Mouse (Mus musculus): ENCODE data around the gene Spata3. TPM values are rescaled to one million over a fixed set of nuclear protein-coding genes. Genes with fewer than 3 reads are reported as not detected.
A peak's percentile ranks its signal among the peaks of the same experiment; 100 is the strongest.

Gene Spata3
- total RNA-seq, 1 experiment from 2014 or later, result not detected

DNA sequence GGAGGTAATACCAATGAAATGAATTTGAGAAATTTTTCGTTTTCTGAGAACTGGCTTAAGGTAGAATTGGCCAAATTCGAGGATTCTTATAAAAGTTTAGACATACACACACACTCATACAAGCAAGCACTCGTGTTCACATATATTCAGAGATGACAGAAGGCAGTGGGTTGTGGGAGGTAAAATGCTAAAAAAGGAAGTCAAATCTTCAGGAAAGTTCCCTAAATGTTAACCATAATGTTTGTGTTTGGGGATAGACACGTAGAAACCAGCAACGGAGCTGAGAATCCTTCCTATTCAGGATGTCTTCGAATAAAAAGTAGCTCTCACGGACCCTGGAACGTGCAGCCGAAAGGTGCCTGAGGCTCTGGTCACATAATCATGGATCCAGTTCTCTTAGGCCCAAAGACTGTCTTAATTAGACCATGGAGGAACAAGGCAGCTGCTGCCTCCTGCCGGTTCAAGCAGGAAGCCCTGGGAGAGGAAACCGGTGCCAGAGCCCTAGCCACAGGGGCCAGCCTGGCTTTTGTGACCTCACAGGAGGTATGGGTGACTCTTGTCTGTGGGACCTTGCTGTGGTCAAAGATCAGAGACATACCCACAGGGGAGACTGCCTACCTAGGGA lies 4.9 kb downstream of the Spata3 start:
- ATAC-seq (replicated peaks; ENCODE audit: low read depth, poor library complexity, severe bottlenecking), result peak; percentile 78

DNA sequence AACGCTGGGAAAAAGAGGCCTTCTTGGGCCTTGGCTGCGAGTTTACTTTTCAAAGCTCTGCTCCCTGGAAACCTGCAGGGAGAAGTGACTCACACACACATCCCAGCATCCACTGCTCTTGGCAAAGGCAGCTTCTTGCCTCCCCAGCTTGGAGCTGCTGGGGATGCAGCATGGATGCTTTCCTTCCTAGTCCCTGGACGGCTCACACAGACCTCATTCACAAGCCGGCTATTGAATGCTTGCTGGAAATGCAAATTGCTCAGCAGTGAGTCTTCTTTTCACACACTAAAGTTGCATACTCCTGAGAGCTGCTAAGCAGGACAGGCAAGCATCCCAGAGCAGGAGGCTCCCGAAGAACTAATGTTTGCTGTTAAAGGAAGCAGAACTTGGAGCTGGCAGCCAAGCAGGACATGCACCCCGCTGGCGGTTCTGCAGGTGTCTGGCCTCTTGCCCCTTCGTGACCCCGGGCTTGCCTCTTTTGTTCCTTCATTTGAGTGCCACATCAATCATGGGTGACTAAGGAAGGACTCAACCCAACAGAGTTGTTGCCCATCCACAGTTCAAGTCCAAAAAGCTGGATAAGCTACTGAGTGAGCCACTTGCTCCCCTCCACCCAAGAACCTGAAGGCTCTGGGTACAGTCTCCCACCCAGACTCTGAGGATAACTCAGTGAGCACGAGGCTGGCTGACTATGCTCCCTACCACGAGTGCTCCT lies 15.8 kb downstream of the Spata3 start:
- no peak for ATAC-seq (replicated peaks; ENCODE audit: low read depth, poor library complexity, severe bottlenecking)

DNA sequence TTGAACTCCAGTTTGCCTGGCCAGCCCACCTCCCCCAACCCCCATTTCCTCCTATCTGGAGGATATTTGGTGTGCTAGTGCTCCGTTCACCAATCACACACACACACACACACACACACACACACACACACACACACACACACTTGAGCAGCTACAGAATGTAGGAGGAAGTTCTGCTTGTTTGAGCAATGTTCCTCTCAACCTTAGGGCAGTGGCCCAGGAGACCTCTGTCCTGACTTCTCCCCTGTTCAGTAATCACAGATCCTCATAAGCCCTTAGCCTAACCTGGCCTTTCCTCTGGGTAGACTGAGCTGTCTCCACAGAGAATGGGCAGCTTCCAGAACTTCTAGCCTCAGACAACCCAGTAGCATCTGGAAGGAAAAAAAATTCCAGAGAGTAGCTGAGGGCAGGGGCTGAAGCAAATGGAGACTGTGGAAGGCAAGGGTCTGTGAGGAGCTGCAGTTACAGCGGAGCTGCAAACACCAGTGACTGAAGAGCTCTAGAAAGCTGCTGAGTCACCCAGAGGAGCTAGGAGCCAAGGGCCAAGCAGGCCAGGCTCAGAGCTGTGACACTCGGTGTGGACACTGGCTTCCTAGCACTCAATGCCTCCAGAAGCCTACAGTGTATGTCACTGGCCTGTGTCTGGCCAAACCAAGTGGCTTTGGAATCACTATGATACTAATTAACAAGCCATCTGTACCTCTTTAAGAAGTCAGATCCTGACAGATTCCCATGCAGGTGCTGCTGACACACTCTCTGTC lies 21.8 kb downstream of the Spata3 start:
- peak; percentile 67 for ATAC-seq (replicated peaks; ENCODE audit: low read depth, poor library complexity, severe bottlenecking)

DNA sequence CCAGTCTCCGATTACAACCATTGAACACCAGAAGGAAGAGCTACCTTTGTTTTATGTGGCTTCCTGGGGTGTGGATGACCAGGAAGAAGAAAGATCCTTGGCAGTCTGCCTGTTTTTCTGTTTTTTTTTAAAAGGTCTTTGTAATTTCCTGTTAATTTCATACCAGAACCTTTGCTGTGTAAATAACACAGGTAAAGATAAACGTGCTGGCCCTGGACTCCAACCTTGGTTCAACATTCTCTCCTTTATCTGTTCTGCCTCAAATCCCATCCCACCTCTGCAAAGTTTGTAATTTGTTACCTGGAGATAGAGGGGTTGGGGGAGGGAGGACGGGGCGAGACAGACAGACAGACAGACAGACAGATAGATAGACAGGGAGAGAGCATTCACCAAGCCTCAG lies 23.5 kb downstream of the Spata3 start:
- no peak for ATAC-seq (replicated peaks; ENCODE audit: low read depth, poor library complexity, severe bottlenecking)

DNA sequence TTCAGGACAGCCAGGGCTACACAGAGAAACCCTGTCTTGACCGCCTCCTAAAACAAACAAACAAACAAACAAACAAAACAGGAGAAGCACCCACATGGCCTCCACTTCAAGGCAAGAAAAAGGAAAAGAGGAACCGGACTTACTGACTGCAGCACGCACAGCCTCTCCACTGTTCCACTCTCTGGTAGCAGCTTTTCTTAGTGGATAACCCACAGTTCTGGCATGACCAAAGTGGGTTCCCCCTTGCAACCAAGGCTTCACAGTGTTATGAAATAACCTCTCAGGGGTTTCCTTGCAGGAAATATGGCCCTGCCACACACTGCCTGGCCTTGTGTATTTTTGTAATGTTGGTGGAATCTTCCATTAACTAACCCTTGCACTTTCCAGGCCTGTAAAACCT lies 24.2 kb downstream of the Spata3 start:
- peak; percentile 69 for ATAC-seq (replicated peaks; ENCODE audit: low read depth, poor library complexity, severe bottlenecking)

DNA sequence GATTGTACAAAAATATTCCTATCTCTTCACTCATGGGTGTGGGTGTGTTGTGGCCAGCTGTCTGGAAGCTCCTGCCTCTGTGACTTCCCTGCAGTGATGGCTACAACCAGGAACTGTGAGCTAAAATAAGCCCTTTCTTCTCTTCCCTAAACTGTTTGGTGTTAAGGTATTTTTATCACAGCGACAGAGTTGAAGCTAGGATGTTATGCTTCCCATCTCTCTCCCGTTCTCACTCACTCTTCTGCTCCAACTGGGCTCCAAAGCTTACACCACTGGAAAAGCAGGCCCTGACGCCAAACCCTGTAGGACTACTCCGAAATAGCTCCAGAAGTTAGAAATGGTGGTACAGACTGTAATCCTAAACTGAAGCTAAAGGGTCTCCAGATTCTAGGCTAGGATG lies 28.4 kb downstream of the Spata3 start:
- ATAC-seq (replicated peaks; ENCODE audit: low read depth, poor library complexity, severe bottlenecking), result no peak

DNA sequence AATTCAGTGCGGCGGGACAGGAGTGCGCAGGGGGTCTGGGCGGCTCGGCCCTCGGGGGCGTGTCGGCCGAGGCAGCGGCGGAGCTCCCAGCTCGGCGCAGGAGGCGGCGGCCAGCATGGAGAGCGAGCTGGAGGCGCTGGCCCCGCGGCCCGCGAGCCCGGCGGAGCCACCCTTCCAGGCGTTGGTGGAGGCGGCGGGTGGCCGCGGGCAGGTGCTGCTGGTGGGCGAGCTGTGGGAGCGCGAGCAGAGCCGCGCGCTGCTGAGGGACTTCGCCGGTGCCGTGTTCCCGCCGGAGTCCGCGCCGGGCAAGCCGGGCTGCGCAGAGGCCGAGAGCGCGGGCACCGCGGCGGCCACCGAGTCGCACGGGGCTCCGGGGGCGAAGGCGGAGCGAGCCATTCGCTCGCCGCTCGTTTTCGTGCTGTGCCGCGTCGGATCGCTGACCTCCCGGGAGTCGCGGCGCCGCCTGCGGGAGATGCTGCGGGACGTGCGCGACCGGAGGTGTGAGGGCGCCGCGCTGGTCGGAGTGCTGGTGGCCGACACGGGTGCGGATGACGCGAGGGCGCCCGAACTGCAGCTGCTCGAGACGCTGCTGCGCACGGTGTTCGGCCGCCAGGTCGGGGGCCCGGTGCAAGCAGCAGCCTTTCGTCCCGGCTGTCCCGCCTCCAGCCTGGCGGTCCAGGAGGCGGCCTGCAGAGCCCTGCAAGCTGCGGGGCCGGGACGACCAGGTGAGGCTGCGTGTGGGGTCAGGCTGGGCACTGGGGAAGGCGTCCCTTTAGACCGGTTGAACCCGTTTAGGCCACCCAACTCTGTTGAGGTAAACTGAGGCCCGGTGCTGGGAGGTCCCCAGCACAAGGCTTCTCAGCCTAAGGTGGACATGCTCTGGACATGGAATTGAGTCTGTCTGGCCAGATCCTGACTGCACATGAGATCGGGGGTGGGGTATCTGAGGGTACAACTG lies 29.5 kb downstream of the Spata3 start, which contains the start of gene 2810459M11Rik:
2810459M11Rik (plus strand) TSS at position 16 of the 958 bp plus-strand sequence.
- peak; percentile 49 for ATAC-seq (replicated peaks; ENCODE audit: low read depth, poor library complexity, severe bottlenecking)

DNA sequence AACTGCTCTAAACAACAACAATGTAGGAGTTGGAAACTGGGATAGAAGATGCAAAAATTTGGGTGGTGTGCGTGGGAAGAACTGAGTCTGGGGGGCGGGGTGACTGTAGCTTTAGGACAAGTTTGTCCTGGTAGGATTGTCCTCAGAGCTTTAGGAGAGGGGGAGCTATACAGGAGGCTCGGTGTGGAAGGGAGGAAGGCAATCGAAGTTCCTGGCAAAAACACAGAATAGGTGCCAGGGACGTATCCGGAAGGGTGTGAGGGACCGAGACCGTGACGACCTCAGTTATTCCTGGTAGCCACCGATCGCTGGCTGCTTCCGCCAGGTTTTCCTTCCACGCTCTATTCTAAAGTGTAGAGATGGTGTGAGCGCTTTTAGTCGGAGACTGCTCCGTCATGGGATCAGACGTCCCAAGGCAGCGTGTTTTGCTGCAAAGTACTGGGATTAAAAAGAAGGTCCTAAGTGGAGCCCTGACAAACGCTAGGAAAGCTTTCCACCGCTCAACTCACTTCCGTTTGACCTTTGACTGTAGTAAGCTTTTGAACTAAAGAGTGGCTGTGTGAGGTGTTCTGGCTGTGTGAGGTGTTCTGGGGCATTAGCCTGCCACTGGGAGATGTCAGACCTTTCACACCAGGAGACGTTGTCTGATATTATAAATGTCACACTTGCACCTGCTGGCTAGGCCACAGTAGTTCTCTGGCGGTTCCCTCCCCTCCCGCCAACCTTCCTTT lies 30.4 kb downstream of the Spata3 start:
- no peak for ATAC-seq (replicated peaks; ENCODE audit: low read depth, poor library complexity, severe bottlenecking)

DNA sequence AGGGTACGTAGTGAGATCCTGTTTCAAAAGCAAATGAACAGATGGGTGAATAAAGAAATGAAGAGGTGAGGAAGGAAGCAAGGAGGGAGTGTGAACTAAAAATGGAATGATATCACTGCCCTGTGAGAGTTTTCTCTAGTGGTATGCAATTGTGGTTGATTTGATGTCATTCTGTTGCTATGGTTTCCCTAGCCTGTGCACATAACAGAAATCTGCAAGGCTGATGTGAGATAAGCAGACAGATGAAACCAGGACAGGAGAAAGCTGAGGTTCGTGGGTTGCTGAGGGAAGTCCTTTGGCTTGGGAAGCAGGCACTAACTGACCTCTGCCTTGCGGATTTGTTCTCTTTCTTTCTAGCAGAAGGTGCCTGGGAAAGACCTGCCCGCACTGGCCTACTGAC lies 31.6 kb downstream of the Spata3 start:
- peak; percentile 77 for ATAC-seq (replicated peaks; ENCODE audit: low read depth, poor library complexity, severe bottlenecking)

DNA sequence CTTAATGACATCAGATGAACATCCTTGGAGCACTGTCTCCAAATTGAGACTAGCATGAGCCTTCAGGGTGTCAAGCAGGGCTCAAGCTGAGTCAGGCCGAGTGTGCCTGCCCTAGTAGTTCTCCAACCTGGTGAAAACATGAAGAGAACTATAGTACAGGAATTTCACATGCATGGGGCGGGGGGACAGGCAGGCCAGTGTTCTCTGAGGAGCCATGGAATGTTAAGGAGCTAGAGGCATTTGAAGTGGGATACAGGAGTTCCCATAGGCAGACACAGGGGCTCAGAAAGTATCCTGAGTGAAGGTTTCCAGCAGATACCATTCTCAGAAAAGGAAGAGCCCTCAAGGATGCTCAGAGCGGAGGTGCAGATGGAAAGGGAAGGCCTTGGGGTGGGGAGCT lies 32.1 kb downstream of the Spata3 start:
- ATAC-seq (replicated peaks; ENCODE audit: low read depth, poor library complexity, severe bottlenecking), result no peak

DNA sequence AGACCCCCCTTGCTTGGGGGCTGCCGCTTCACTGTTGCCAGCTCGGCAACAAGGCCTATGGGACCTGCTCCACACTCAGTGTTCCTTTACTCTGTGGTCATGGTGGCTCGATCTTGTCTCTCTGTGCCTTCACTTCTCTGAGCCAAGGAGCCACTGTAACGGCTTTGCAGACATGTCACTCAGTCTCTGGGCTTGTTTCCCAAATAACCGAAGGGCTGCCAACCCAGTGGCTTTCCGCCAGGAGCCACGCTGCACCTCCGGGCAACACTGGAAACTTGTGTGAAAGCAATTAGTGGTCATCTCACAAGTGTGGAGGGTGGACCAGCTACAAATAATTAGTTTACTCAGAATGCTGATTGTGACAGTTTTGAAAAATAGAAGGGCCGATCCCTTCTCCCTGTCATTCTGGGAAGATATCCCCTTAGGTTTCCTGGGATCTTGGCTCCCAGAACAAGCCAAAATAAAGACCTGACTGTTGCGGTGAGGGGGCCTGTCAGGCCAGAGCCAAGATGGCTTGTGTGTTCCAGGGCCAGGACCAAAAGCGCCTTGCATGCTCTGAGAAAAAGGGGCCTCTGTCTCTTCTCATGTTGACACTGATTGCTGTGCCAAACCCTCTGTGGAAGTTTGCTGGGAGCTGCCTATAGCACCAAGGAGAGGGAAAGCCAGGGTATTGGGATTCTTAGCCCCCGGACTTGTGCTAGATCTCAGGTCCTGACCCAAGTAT lies 36.7 kb downstream of the Spata3 start:
- no peak for ATAC-seq (replicated peaks; ENCODE audit: low read depth, poor library complexity, severe bottlenecking)

DNA sequence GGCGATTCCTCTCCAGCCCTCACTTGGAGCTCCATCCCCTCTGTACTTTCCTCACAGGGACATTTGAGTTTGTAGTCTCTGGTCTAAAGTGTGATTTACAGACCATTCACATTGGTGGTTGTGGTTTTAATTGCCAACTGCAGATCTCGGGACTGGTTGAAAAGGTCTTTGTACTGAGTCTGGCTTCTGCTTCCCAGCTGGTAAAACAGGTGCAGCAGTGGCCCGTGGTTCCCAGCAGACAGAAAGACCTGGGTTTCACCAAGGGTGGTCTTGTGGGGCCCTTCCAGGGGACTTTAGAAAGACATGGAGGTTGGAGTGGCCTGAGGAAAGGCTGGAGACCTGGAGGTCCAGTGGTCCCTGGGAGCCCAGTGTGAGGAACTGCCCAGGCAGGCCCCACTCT lies 38.3 kb downstream of the Spata3 start:
- no peak for ATAC-seq (replicated peaks; ENCODE audit: low read depth, poor library complexity, severe bottlenecking)

DNA sequence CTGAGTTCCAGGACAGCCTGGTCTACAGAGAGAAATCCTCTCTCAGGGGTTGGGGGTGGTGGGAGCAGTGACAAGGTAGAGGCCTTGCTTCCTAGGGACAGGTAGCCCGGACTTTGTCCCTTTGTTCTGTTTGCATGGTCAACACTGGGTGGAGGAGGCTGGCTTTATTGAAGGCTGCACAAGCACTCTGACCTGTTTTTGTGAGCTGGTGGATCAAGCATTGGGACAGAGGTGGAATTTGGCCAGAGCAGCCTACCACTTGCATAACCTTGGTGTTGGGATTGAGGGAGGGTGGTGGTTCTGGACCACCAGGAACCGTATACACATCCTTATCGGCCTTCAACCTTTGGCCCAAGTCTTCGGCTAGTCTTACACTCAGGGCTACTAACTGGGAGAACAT lies 39.7 kb downstream of the Spata3 start:
- ATAC-seq (replicated peaks; ENCODE audit: low read depth, poor library complexity, severe bottlenecking), result no peak

DNA sequence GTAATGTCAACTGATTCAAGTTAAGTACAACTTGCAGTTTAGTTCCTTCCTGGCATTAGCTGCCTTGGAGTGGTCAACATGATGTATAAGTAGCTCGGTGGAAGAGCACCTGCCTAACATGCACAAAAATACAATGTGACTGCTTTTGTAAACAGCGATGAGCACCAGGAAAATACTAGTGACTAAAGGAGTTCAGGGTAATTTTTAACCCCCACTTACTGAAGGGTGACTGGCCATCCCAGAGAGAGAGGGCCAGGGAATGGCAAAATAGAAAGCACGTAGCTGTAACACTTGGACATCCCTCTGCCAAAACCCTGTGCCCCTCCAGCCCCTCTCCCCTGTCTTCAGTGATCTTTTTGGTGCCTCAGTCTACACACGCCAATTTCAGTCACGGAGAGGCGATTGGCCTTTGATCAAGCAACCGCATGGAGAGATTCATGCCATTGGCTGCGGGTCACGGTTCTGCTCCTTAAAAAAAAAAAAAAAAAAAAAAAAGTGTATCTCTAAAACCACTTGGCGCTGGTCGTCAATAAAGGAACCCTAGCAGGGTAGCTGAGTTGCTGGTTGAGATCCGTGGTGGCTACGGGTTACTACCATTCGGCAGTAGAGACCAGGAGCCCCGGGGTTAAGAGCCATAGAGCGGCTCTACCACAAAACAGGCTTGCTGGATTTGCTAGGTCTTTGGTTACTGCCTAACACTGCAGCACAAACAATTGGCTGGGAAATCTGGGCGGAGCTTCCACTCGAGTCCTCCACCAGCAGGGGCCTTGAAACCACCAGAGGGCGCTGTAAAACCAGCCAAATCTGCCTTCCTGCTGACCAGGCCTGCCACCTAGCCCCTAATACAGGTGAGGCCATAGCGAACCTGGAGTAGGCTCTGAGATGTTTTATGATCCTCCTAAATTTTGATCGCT lies 42.5 kb downstream of the Spata3 start:
- peak; percentile 88 for ATAC-seq (replicated peaks; ENCODE audit: low read depth, poor library complexity, severe bottlenecking)

DNA sequence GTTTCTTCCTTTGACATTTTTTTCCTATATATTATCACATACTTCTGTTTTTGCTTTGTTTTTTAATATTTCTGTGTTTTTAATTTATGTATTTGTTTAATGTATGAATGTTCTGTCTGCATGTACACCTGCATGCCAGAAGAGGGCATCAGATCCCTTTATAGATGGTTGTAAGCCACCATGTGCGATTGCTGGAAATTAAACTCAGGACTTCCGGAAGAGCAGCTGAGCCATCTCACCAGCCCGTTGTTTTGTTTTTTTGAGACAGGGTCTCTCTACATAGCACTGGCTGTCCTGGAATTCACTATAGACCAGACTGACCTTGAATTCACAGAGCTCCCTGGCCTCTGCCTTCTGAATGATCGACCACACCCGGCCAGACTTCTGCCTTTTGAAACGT lies 45.9 kb downstream of the Spata3 start:
- ATAC-seq (replicated peaks; ENCODE audit: low read depth, poor library complexity, severe bottlenecking), result no peak

DNA sequence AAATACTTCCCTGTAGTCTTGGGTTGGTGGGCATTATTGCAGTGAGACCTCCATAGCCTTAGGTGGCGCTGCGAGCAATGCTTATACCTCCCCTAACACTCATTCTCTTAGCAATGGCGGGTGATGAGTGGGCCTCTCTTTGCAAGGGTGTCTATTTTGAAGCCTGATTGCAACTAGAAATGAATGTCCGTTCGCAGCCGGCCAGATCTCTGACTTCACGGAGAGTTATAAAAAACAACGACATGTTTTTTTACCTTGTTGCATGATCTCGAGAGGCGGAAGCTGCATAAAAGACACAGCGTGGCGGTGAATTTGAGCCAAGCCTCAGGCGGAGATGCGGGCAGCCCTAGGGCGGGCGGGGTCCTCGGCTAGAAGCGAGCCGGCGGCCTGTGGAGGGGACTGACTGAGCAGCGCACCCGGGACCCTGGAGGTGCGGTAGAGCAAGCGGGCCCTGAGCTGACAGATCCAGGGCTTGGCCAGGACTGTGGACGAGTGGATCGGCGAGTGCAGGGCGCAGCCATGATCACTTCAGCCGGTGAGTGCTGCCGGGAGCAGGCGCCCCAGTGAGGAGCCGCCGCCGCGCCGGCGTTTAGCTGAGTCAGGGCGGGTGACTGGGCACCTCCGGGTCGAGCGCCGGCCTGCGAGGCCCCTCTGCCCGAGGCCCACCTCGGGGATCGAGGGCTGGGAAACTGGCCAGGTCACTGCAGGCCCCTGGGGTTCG lies 47.8 kb downstream of the Spata3 start, which contains the start of gene Psmd1:
Psmd1 (plus strand) TSS at position 117 of the 721 bp plus-strand sequence.
- peak; percentile 87 for ATAC-seq (replicated peaks; ENCODE audit: low read depth, poor library complexity, severe bottlenecking)

DNA sequence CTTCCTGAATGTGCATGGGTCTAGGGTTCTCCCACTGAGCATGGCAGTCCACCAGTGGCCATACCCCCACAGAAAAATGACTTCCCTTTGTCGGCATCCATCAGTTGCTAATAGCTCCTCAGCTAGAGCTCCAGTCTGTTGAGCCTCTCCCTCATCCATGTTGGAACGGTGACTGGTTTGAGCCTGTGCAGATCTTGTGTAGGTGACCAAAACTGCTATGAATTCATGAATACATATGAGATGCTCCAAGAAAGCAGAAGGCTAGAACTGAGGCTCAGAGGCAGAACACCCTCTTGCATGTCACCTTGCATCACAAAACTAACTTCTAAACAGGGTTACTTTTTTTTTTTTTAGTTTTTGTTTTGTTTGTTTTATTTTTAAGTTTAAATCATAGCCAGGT lies 59.9 kb downstream of the Spata3 start:
- no peak for ATAC-seq (replicated peaks; ENCODE audit: low read depth, poor library complexity, severe bottlenecking)
